Mouse (Mus musculus): ENCODE measurements at regions not wholly inside any gene's neighbourhood (a gene's known extent, or its start where the extent isn't known, plus 50 kb on each side); places are given as distances from the start of the nearest gene placed in this dataset.
"Not testable (repeated sequence)": the region's sequence is repeated elsewhere in the genome, so short reads cannot be mapped to it uniquely, and the experiment has no call there.

- not testable (repeated sequence) for TF ChIP-seq EP300 (IDR thresholded peaks at IDR 0.05; ENCODE audit: insufficient read depth, low read depth, low read length); CTCF (IDR thresholded peaks at IDR 0.05)
These were observed 140.0 kb downstream of the Rab10 start for GRCm38 (mm10) chr12:3169705-3170287.
